Comparison of ENCODE assay signal across 11 mouse cellular contexts in genomic region chr13:9239631-9240236, GRCm38 (mm10). TPM values are rescaled to one million over a fixed set of nuclear protein-coding genes. Genes with fewer than 3 reads are reported as not detected.
DNase-seq lines count a peak whose midpoint lies in the region; ATAC-seq and TF ChIP-seq lines count a peak whose summit lies in the region.
"Had no signal": no experiment of that assay in that cellular context is flagged by ENCODE, and none has a peak within 500 bp of the region (broad histone marks: within the 10 kb centered on the region; RNA-seq: fewer than 3 reads in every experiment).

No protein-coding gene starts in this region.

- POLR2A ChIA-PET in Patski (lab: Charles Lee) = no interaction called here

- DNase-seq in 3T3-L1 (ENCODE audit: low read depth, low spot score) (peak; percentile 87), Patski (ENCODE audit: low read depth, low spot score) (peak; percentile 53)
- DNase-seq in frontal cortex, postnatal 36 days (ENCODE audit: low spot score in 2 of 2) = peak; percentile 83 to 84
- peak; percentile 79 to 96 for DNase-seq in left cerebral cortex, postnatal 25 days (ENCODE audit: low spot score in 2 of 2)
- no peak for DNase-seq in heart, adult 18-20 months
- no peak for DNase-seq in natural killer cell, adult 2 months (ENCODE audit: low spot score in 2 of 2)
- no peak for DNase-seq in kidney, postnatal 10 days
- DNase-seq: kidney, adult 11 months; lung, postnatal 10 days; thymus, adult 2 months had no signal

- intact Hi-C loops in left cerebral cortex, postnatal 25 days (cut with DNase I) = loop anchor here (1.0 kb wide), 1 partner anchor 48 kb away; no protein-coding TSS in a partner anchor

- no peaks in the 10 kb centered on the region for H3K27me3 ChIP-seq in Patski
- H3K27me3 ChIP-seq: limb, embryonic 13.5 days had no signal

- CTCF ChIA-PET in Patski (lab: Charles Lee) = interaction anchor here (1.2 to 2.4 kb wide), 2 partner anchors 9 to 177 kb away, joined by 3 to 6 read pairs; no protein-coding TSS in a partner anchor

- peak; percentile 92 for ATAC-seq in Patski

- in situ Hi-C loops in Patski (cut with MboI; ENCODE audit: low pct_unique_long_range_greater_than_20kb) = no loop called here

- TF ChIP-seq CTCF in Patski (IDR thresholded peaks at IDR 0.05) = no peak

RNA-seq across cellular contexts. Expression of gene Dip2c, which starts 36.6 kb away (rescaled TPM):
- 11.4 TPM for polyA plus RNA-seq in Patski (2021)
- total RNA-seq in left cerebral cortex, postnatal 25 days (2021) = 10 to 100 TPM; 73.4 to 74.0 TPM
- total RNA-seq in heart, adult 18-20 months (2021) = 10 to 100 TPM; 41.0 to 43.2 TPM

Comparison
In these comparisons a context has a peak if more than half of its experiments do, and no peak if none do; other contexts are left out.
1. DNase-seq: peak in 3T3-L1 (single experiment), Patski (single experiment), frontal cortex, postnatal 36 days (2 of 2) and left cerebral cortex, postnatal 25 days (2 of 2); none in heart, adult 18-20 months (0 of 2), natural killer cell, adult 2 months (0 of 2) and kidney, postnatal 10 days (single experiment).